Mouse (Mus musculus) heart, embryonic 15.5 days (tissue): ENCODE data around the gene Ltbp2. TPM values are rescaled to one million over a fixed set of nuclear protein-coding genes. Genes with fewer than 3 reads are reported as not detected.

ENCODE experiments used
- ATAC-seq: fragments of 200-750 bp; cut with Nextera tagmentation; replicated peaks from 2 replicates; pipeline ENCODE4 v1.8.0; 2017; ENCODE audit warnings: low read depth, moderate TSS enrichment; ENCODE audit not compliant: insufficient number of reproducible peaks, insufficient read depth, low FRiP score
- H3K27ac ChIP-seq: fragments of 300-500 bp; sonication (generic); 2 replicates; pipeline ENCODE4 v1.5.1; 2015; ENCODE audit warnings: mild to moderate bottlenecking, inconsistent platforms
- H3K27me3 ChIP-seq: fragments of 300-500 bp; sonication (generic); 2 replicates; pipeline ENCODE4 v1.6.1; 2015; ENCODE audit warnings: inconsistent platforms
- H3K36me3 ChIP-seq: fragments of 300-500 bp; sonication (generic); 2 replicates; pipeline ENCODE4 v1.6.1; 2015; ENCODE audit warnings: mild to moderate bottlenecking, inconsistent platforms
- H3K4me1 ChIP-seq: fragments of 300-500 bp; sonication (generic); replicated peaks from 2 replicates; pipeline ENCODE4 v1.6.1; 2015; ENCODE audit warnings: inconsistent platforms
- H3K4me2 ChIP-seq: fragments of 300-500 bp; sonication (generic); 2 replicates; pipeline ENCODE4 v1.6.1; 2015; ENCODE audit warnings: inconsistent platforms, mild to moderate bottlenecking, moderate library complexity
- H3K4me3 ChIP-seq: fragments of 300-500 bp; sonication (generic); 2 replicates; pipeline ENCODE4 v1.5.1; 2015; ENCODE audit warnings: mild to moderate bottlenecking, inconsistent platforms
- H3K9ac ChIP-seq: fragments of 300-500 bp; sonication (generic); 2 replicates; pipeline ENCODE4 v1.6.1; 2015; ENCODE audit warnings: mild to moderate bottlenecking, inconsistent platforms
- H3K9me3 ChIP-seq: fragments of 300-500 bp; sonication (generic); replicated peaks from 2 replicates; pipeline ENCODE4 v1.6.1; 2016; ENCODE audit warnings: inconsistent platforms
- WGBS: fragments of 180-500 bp; shearing (Covaris S2); methylation state at CpG from one replicate; pipeline ENCODE4 v1.1.7; 2015; ENCODE audit warnings: mixed read lengths; 5-methylcytosine and 5-hydroxymethylcytosine counted together
- polyA plus RNA-seq: library from polyadenylated mRNA; unstranded; fragments of >200 nt; fragmentation: Nextera tagmentation; extraction: Ambion mirVana; gene quantifications from 2 replicates; pipeline ENCODE4 v1.2.1, GENCODE M21; 2015

The Ltbp2 gene
- polyA plus RNA-seq, 1 experiment from 2014 or later, result 5.3 TPM

DNA sequence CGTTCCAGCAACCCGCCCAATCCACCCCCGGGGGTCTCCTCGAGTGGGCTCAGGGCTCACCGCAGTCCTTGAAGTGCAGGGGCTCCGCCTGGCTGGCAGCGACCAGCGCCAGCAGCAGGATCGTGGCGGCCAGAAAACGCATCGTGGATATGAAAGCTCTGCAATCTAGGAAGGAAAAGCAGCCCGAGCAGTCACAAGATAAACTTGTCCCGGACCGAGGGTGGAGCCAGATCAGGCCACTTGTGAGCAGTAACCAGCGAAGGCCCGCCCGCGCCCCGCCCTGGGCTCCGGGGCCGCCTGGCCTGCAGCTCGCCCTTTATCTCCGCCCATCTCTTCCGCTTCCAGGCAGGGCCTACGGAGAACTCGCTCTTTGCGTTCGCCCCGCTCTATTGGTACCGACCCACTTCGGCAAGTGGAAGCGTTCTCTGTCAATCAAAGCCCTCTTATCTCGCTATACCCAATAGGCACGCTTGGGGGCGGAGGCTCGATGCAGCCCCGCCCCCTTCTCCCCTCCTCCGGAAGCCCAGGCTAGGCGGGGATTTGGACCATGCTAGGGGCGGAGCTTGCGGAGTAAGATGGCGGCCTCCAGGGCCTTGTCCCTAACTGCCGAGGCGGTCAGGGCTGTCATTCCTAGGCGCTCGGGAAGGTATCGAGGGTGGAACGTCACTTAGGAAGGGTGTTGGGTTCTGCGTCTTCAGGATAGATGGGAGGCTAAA is 103.4 kb downstream of the Ltbp2 start, which contains the start of the genes Npc2 and Isca2:
TSS of gene Npc2 (minus strand) at position 427 of the 716 bp plus-strand sequence.
TSS of gene Isca2 (plus strand) at position 526 of the 716 bp plus-strand sequence.
- peaks cover 23% of the 10 kb centered on the region for H3K4me1 ChIP-seq
- peak within 1 kb of the TSS; percentile 87 for H3K4me3 ChIP-seq
- ATAC-seq, result peak; percentile 99
- no peaks in the 10 kb centered on the region for H3K9me3 ChIP-seq
- H3K4me2 ChIP-seq, result peak within 1 kb of the TSS; percentile 73
- peak within 1 kb of the TSS; percentile 98 for H3K27ac ChIP-seq
- WGBS, result under 1% methylated on average over 50 of the region's 50 CpGs
- H3K36me3 ChIP-seq, result 0 out of 2 replicates have a peak, but pooled peaks cover 3% of the 10 kb centered on the region
- H3K9ac ChIP-seq, result peak within 1 kb of the TSS; percentile 93
- H3K27me3 ChIP-seq, result no peaks in the 10 kb centered on the region

DNA sequence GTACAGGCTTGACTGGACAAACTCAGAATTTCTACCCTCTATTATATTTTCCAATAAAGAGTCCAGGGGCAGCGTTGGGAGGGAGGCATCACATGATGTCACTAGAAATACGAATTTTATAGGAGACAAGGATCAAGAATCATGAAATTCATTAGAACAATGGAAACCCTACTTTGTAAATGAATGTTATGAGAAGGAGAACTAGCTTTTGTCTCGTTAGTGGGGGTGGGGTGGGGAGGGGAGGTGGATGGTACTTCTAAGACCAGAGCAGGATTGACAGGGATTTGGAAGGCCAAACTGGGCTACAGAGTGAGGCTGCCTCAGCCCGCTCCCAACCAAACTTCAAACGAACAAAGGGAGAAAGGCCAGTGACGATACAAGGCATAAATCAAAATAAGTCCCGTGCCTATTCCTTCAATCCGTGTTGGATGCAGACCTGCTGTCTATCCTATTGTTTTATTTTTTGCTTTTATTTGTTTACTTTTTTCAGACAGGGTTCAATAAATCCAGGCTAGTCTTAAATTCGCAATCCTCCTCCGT is 104.3 kb downstream of the Ltbp2 start:
- Histone ChIP-seq H3K9ac (peak overlapping the region; percentile 93), H3K27me3 (no peaks in the 10 kb centered on the region), H3K4me3 (peak overlapping the region; percentile 87), H3K4me1 (peaks cover 23% of the 10 kb centered on the region), H3K9me3 (no peaks in the 10 kb centered on the region), H3K27ac (peak overlapping the region; percentile 98), H3K4me2 (peak overlapping the region; percentile 73), H3K36me3 (0 out of 2 replicates have a peak, but pooled peaks cover 3% of the 10 kb centered on the region)
- ATAC-seq, result no peak
- WGBS, result 4% methylated on average over 10 of the region's 10 CpGs

DNA sequence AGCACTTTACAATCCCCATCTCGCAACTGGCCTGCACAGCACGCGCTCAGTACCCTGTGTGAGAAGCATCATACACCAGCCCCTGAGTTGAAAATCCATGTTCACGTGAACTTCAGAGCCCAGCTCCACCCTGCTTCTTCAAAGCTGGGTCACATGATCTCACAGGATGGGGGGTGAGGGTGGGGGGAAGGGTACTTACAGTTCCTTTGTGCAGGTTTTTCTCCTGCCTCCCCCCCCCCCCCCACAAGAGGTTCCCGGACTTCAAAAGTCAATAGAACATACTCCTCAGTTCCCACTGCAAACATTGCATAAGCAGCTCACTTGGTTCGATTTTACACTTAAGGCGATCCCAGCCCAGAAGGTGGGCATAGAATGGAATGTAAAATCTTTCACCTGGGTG is 106.7 kb downstream of the Ltbp2 start:
- peaks cover 11% of the 10 kb centered on the region for H3K36me3 ChIP-seq
- no peak overlapping the region for H3K27ac ChIP-seq
- no peak overlapping the region for H3K4me2 ChIP-seq
- H3K9ac ChIP-seq, result no peak overlapping the region
- H3K9me3 ChIP-seq, result no peaks in the 10 kb centered on the region
- H3K4me1 ChIP-seq, result peaks cover 28% of the 10 kb centered on the region
- ATAC-seq, result no peak
- 83% methylated on average over 7 of the region's 7 CpGs for WGBS
- H3K4me3 ChIP-seq, result no peak overlapping the region
- no peaks in the 10 kb centered on the region for H3K27me3 ChIP-seq

DNA sequence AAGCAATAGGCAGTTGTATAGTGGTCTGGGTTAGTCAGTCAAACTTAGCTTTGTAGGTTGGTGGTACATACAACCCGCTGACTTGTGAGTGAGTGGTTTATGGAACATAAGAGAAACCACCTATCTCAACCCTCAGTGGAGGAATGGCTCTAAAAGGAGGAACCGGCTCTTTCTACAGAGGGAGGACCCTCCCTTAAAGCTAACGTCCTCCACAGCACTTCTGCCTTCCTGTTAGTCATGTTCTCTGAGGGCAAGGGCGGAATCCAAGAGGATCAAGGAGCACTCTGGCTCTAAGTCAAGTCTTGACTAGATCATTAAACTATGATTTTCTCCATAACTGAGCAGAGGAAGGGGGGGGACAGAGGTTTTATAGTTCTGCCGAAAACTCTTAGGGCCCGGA is 108.8 kb downstream of the Ltbp2 start:
- WGBS, result 75% methylated on average over 6 of the region's 6 CpGs
- H3K9me3 ChIP-seq, result no peaks in the 10 kb centered on the region
- no peak overlapping the region for H3K4me3 ChIP-seq
- no peak overlapping the region for H3K27ac ChIP-seq
- no peaks in the 10 kb centered on the region for H3K27me3 ChIP-seq
- H3K4me2 ChIP-seq, result no peak overlapping the region
- peaks cover 18% of the 10 kb centered on the region for H3K4me1 ChIP-seq
- H3K9ac ChIP-seq, result no peak overlapping the region
- ATAC-seq, result no peak
- peaks cover 26% of the 10 kb centered on the region for H3K36me3 ChIP-seq

DNA sequence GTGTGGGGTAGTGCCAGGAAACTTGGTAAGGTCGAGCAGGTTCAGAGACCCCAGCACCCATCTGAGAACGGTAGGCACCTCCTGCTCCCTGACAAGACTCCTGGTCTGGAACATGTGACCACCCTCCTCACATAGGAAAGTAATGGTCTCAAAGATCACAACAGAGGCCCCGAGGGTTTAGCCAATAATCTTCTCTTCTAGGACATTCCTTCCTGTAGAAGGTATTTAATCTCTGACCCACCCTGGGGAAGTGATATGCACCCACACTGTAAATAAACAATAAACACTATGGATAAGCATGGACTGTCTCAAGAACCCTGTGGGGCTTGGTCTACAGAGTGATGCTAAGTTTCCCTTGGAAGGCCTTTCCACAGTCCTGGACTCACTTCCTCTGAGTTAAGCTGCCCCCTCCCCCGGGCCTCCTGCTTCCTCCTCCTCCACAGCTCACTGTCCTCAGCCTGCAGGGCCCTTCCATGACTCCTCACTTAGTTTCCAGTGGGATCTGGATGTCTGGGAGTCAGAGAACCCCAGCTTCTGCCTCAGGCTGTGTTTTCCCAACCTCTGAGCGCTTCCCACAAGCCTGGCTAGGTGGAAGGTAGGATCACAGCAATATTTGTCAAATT is 110.1 kb downstream of the Ltbp2 start:
- no peak overlapping the region for H3K27ac ChIP-seq
- H3K4me3 ChIP-seq, result no peak overlapping the region
- H3K9ac ChIP-seq, result no peak overlapping the region
- peaks cover 13% of the 10 kb centered on the region for H3K4me1 ChIP-seq
- no peak overlapping the region for H3K4me2 ChIP-seq
- H3K9me3 ChIP-seq, result no peaks in the 10 kb centered on the region
- no peaks in the 10 kb centered on the region for H3K27me3 ChIP-seq
- WGBS, result 59% methylated on average over 5 of the region's 5 CpGs
- peaks cover 26% of the 10 kb centered on the region for H3K36me3 ChIP-seq
- 0 out of 2 replicates have a peak, but pooled peaks have one; percentile 25 for ATAC-seq

DNA sequence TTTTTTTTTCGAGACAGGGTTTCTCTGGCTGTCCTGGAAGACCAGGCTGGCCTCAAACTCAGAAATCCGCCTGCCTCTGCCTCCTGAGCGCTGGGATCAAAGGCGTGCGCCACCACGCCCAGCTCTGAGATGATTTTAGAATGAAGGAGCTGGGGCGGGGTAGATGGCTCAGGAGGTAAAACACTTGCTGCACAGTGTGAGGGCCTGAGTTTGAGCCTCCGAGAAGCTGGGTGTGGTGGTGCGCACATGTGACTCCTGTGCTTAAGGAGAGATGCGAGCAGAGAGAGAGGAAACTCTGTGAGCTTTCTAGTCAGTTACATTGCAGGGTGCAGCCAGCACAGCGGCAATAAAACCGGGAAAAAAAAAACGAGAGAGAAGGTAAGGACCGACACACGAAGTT is 110.8 kb downstream of the Ltbp2 start:
- WGBS, result 89% methylated on average over 15 of the region's 15 CpGs
- Histone ChIP-seq H3K9ac (no peak overlapping the region), H3K36me3 (peaks cover 27% of the 10 kb centered on the region), H3K4me1 (peaks cover 11% of the 10 kb centered on the region), H3K27ac (no peak overlapping the region), H3K9me3 (no peaks in the 10 kb centered on the region), H3K4me2 (no peak overlapping the region), H3K4me3 (no peak overlapping the region), H3K27me3 (no peaks in the 10 kb centered on the region)
- no peak for ATAC-seq

DNA sequence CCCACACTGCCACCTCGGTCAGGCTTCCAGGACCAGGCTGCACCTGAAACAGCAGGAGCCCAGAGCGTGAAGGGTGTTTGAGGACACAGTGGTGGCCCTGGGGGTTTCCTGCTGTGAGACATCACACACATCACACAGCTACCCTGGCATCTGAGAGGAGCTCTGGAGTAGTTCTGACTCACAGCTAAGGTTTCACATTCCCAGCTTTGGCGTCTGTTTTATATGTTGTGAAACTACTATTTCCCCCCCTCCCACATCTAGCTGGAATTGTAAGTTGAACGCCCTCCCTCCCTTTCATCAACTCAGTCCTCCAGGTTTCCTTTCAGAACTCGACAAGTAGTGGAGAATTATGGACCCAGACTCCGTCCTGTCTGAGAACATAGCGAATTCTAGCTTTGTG is 111.6 kb downstream of the Ltbp2 start:
- Histone ChIP-seq H3K27me3 (no peaks in the 10 kb centered on the region), H3K9me3 (no peaks in the 10 kb centered on the region), H3K9ac (no peak overlapping the region), H3K4me1 (peaks cover 11% of the 10 kb centered on the region), H3K27ac (no peak overlapping the region), H3K36me3 (peaks cover 32% of the 10 kb centered on the region), H3K4me2 (no peak overlapping the region), H3K4me3 (no peak overlapping the region)
- WGBS, result 75% methylated on average over 7 of the region's 7 CpGs
- no peak for ATAC-seq

DNA sequence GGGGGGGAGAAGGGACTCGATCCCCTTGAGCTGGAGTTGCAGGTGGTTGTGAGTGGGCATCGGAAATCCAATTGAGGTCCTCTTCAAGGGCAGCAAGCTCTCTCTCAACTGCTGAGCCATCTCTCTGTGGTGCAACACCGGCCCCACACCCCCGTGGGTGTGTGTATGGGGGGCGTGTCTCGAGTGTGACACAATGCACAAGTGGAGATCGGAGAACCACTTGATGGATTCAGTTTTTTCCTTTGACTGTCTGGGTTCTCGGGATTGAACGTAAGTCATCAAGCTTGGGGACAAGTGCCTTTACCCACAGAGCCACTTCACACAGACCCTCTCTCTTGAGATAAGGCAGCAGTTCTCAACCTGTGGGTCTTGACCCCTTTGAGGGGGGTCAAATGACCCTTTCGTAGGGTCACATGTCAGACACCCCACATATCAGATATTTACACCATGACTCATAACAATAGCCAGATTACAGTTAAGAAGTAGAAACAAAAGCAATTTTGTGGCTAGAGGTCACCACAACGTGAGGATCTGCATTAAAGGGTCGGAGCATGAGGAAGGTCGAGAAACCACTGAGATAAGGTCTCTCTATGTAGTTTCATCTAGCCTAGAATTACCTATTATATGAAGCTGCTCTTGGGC is 112.6 kb downstream of the Ltbp2 start:
- peaks cover 35% of the 10 kb centered on the region for H3K36me3 ChIP-seq
- H3K27me3 ChIP-seq, result no peaks in the 10 kb centered on the region
- WGBS, result 62% methylated on average over 13 of the region's 13 CpGs
- H3K9ac ChIP-seq, result no peak overlapping the region
- no peak overlapping the region for H3K4me2 ChIP-seq
- peaks cover 11% of the 10 kb centered on the region for H3K4me1 ChIP-seq
- ATAC-seq, result no peak
- no peak overlapping the region for H3K27ac ChIP-seq
- H3K4me3 ChIP-seq, result no peak overlapping the region
- no peaks in the 10 kb centered on the region for H3K9me3 ChIP-seq

DNA sequence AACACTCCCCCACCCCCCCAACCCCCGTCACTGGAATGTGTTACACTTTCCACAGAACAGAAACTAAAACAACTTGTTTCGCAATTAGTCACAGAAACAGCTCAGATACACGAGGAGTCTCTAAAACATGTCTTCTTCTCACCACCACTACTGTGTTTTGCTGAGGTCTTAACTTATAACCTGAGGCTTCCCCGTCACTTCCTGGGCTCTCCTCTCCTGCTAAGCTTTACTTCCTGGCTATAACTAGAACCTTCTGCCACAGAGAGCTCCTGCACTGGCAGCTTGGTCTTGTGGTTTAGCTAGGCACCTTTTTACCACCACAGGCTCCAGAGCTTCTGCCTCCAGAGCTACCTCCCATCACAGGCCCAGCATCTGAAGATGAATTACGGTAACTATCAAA is 113.8 kb downstream of the Ltbp2 start:
- no peak overlapping the region for H3K4me3 ChIP-seq
- WGBS, result 81% methylated on average over 5 of the region's 5 CpGs

DNA sequence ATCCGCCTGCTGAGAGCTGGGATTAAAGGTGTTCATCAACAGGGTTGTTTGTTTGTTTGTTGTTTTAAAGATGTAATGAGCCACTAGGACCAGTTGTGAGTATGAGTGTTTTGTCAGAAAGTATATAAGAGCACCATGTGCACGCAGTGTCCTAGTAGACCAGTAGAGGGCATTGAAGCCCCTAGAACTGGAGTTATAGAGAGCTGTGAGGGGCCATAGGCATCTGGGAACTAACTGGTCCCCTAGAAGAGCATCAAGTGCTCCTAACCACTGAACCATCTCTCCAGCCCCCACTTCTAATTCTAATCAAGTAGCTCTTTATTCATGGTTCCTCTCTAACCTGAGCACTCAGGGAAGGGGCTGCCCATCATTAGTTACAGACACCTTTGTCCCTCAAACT is 117.3 kb downstream of the Ltbp2 start:
- Histone ChIP-seq H3K4me3 (no peak overlapping the region), H3K9me3 (no peaks in the 10 kb centered on the region), H3K27me3 (no peaks in the 10 kb centered on the region), H3K4me1 (peaks cover 5% of the 10 kb centered on the region), H3K9ac (no peak overlapping the region), H3K36me3 (peaks cover 38% of the 10 kb centered on the region; the same call in 1 of the 2 replicates), H3K4me2 (no peak overlapping the region), H3K27ac (no peak overlapping the region)
- no peak for ATAC-seq
- 83% methylated on average over 2 of the region's 2 CpGs for WGBS

More for the DNA sequence above, 113.8 kb downstream of the Ltbp2 start:
- no peak for ATAC-seq
- H3K36me3 ChIP-seq, result peaks cover 44% of the 10 kb centered on the region
- no peaks in the 10 kb centered on the region for H3K9me3 ChIP-seq
- peaks cover 11% of the 10 kb centered on the region for H3K4me1 ChIP-seq
- no peak overlapping the region for H3K27ac ChIP-seq
- H3K4me2 ChIP-seq, result no peak overlapping the region
- H3K27me3 ChIP-seq, result no peaks in the 10 kb centered on the region
- H3K9ac ChIP-seq, result no peak overlapping the region

DNA sequence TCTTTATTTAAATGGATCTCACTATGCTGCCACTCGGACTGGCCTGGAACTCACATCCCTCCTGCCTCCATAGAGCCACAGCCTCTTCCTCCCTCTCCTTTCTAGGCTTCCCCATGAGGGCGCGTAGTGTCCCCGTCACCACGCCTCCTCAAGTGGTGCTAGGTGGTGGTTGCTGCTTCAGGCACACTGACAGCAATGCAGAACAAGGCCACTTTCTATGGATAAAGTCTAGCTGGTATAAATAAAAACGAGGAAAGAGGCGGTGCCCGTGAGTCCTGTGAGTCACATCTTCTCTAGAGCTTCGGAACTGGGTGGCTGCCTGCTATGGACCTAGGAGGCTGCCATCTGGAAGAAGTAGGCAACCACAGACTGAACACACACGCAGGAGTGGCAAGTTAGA is 120.3 kb downstream of the Ltbp2 start:
- ATAC-seq, result no peak
- Histone ChIP-seq H3K4me3 (no peak overlapping the region), H3K27me3 (no peaks in the 10 kb centered on the region), H3K9me3 (no peaks in the 10 kb centered on the region), H3K36me3 (peaks cover 28% of the 10 kb centered on the region; the same call in 1 of the 2 replicates), H3K4me1 (0 out of 2 replicates have a peak, but pooled peaks cover under 1% of the 10 kb centered on the region), H3K27ac (no peak overlapping the region), H3K9ac (no peak overlapping the region), H3K4me2 (no peak overlapping the region)
- 86% methylated on average over 10 of the region's 10 CpGs for WGBS
